Mouse (Mus musculus): ENCODE data around the gene Pla2g4e. TPM values are rescaled to one million over a fixed set of nuclear protein-coding genes. Genes with fewer than 3 reads are reported as not detected.

Gene Pla2g4e
- polyA plus RNA-seq, 1 experiment from 2014 or later, result not detected

DNA sequence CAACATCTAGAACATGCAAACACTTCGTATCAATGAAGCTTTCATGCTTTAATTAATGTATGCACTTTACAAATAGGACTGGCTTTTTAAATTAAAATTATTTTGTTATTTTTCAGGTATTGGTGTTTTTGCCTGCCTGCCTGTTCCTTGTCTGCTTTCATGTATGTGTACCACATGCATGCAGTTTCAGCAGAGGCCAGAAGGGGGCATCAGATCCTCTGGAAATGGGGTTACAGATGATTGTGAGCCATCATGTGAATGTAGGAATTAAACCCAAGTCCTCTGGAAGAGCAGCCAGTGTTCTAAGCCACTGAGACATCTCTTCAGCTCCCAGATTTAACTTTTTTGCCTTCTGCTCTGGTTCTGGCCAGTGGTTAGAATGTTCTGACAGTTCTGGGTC lies 57.6 kb downstream of the Pla2g4e start:
- Histone ChIP-seq H3K4me1 (replicated peaks; ENCODE audit: insufficient read depth, low read length) (no peaks in the 10 kb centered on the region), H3K9ac (ENCODE audit: low read depth, low read length) (no peak overlapping the region), H3K27ac (no peak overlapping the region), H3K36me3 (ENCODE audit: insufficient read depth, low read length) (no peaks in the 10 kb centered on the region), H3K4me3 (replicated peaks; ENCODE audit: low read depth, low read length) (no peak overlapping the region), H3K4me2 (ENCODE audit: low read length) (no peak overlapping the region), H3K27me3 (ENCODE audit: insufficient read depth, low read length) (no peaks in the 10 kb centered on the region), H3K9me3 (replicated peaks; ENCODE audit: low read length) (no peaks in the 10 kb centered on the region)
- 89% methylated on average over 1 of the region's 1 CpGs for WGBS
- no peak for ATAC-seq (replicated peaks; ENCODE audit: low FRiP score, low read depth)
- TF ChIP-seq CTCF (IDR thresholded peaks at IDR 0.05; ENCODE audit: low read depth), result peak; percentile 39; the same call in 1 of the 2 replicates
- DNase-seq (ENCODE audit: low spot score), result no peak

DNA sequence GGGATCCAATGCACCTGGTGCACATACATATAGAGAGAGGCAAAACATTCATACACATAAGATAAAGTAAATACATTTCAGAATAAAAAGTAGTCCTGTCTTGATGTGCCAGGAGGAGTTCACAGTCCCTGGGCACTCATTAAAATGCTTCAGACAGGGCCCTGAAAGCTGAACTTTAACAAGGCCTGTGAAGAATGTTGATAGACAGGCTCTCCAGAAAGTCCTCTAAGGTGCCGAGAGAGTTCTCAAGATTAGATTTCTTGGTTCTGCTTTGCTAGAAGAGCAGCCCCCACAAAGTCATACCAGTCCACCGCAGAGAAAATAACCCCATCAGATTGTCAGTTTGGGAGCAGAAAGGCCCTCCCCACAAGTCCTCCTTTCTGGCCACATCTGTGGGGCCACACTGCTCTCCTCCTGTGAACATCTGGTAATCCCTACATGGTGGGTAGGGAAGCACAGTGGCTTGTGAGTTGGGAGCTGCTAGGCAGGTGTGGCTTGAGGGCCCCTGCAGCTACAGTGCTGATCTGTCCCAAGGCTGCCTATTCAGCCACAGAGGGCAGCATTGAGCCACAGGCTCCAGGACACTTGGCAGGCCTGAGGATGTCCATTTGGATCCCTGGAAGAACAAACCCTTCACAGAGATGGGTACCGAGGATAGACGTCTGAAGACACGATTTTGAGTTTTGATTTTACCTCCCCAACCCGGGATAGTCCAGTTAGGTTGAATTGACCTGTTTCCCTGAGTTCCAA lies 59.4 kb downstream of the Pla2g4e start:
- DNase-seq (ENCODE audit: low spot score) (no peak), ATAC-seq (replicated peaks; ENCODE audit: low FRiP score, low read depth) (no peak)
- Histone ChIP-seq H3K27me3 (ENCODE audit: insufficient read depth, low read length) (no peaks in the 10 kb centered on the region), H3K9ac (ENCODE audit: low read depth, low read length) (no peak overlapping the region), H3K9me3 (replicated peaks; ENCODE audit: low read length) (no peaks in the 10 kb centered on the region), H3K4me3 (replicated peaks; ENCODE audit: low read depth, low read length) (no peak overlapping the region), H3K27ac (no peak overlapping the region), H3K4me2 (ENCODE audit: low read length) (no peak overlapping the region), H3K36me3 (ENCODE audit: insufficient read depth, low read length) (no peaks in the 10 kb centered on the region), H3K4me1 (replicated peaks; ENCODE audit: insufficient read depth, low read length) (no peaks in the 10 kb centered on the region)
- 75% methylated on average over 6 of the region's 6 CpGs for WGBS
- peak; percentile 57 for TF ChIP-seq CTCF (IDR thresholded peaks at IDR 0.05; ENCODE audit: low read depth)

DNA sequence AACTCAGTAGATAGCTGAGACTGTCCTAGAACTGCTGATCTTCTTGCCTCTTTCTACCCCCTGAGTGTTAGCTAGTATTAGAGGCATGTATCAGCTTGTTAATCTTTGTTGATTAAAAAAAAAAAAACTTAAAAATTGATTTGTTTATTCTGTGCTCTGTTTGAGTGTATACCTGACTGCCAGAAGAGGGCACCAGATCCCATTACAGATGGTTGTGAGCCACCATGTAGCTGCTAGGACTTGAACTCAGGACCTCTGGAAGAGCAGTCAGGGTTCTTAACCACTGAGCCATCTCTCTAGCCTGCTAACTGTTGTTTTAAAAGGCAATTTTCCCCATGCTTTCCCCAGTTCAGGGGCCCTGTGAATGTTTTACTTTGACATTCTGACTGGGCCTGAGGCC lies 66.2 kb downstream of the Pla2g4e start:
- H3K9ac ChIP-seq (ENCODE audit: low read depth, low read length), result no peak overlapping the region
- peak; percentile 49 for TF ChIP-seq CTCF (IDR thresholded peaks at IDR 0.05; ENCODE audit: low read depth)
- H3K27ac ChIP-seq, result no peak overlapping the region
- H3K9me3 ChIP-seq (replicated peaks; ENCODE audit: low read length), result no peaks in the 10 kb centered on the region
- H3K4me2 ChIP-seq (ENCODE audit: low read length), result no peak overlapping the region
- H3K36me3 ChIP-seq (ENCODE audit: insufficient read depth, low read length), result no peaks in the 10 kb centered on the region
- no peaks in the 10 kb centered on the region for H3K4me1 ChIP-seq (replicated peaks; ENCODE audit: insufficient read depth, low read length)
- DNase-seq (ENCODE audit: low spot score), result no peak
- no peaks in the 10 kb centered on the region for H3K27me3 ChIP-seq (ENCODE audit: insufficient read depth, low read length)
- no peak for ATAC-seq (replicated peaks; ENCODE audit: low FRiP score, low read depth)
- H3K4me3 ChIP-seq (replicated peaks; ENCODE audit: low read depth, low read length), result no peak overlapping the region

GRCm38 (mm10) chr2:120173718-120174117 lies 71.4 kb downstream of the Pla2g4e start:
- ATAC-seq (replicated peaks; ENCODE audit: low FRiP score, low read depth), result no peak
- peak; percentile 52 for DNase-seq (ENCODE audit: low spot score)
- WGBS, result 30% methylated on average over 10 of the region's 10 CpGs

DNA sequence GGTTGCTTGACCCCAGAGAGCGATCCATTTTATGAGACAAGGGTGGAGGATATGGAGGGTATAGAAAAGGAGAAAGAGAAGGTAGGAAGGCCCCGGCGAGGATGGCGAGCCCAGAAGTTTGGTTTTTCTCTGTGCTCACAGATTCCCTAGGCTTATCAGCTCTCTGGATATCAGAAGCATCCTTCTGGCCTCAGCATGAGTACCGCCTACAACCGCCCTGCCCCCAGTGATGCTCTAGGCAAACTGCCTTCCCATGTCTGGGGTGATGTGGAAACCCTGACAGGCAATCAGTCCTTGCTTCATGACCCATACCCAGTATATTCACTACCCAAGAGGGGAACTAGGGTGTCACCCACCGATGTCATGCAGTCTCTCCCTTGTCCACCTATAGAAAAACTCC lies 73.8 kb downstream of the Pla2g4e start:
- Histone ChIP-seq H3K27ac (no peak overlapping the region), H3K4me1 (replicated peaks; ENCODE audit: insufficient read depth, low read length) (no peaks in the 10 kb centered on the region), H3K4me2 (ENCODE audit: low read length) (no peak overlapping the region), H3K9me3 (replicated peaks; ENCODE audit: low read length) (no peaks in the 10 kb centered on the region), H3K9ac (ENCODE audit: low read depth, low read length) (no peak overlapping the region), H3K27me3 (ENCODE audit: insufficient read depth, low read length) (no peaks in the 10 kb centered on the region), H3K36me3 (ENCODE audit: insufficient read depth, low read length) (no peaks in the 10 kb centered on the region), H3K4me3 (replicated peaks; ENCODE audit: low read depth, low read length) (no peak overlapping the region)
- DNase-seq (ENCODE audit: low spot score) (no peak), ATAC-seq (replicated peaks; ENCODE audit: low FRiP score, low read depth) (no peak; the same call in 1 of the 2 replicates)
- WGBS, result 92% methylated on average over 7 of the region's 7 CpGs
- no peak for TF ChIP-seq CTCF (IDR thresholded peaks at IDR 0.05; ENCODE audit: low read depth)

More at GRCm38 (mm10) chr2:120173718-120174117, 71.4 kb downstream of the Pla2g4e start:
- Histone ChIP-seq H3K27me3 (ENCODE audit: insufficient read depth, low read length) (no peaks in the 10 kb centered on the region), H3K9me3 (replicated peaks; ENCODE audit: low read length) (no peaks in the 10 kb centered on the region), H3K4me1 (replicated peaks; ENCODE audit: insufficient read depth, low read length) (no peaks in the 10 kb centered on the region), H3K9ac (ENCODE audit: low read depth, low read length) (no peak overlapping the region), H3K4me2 (ENCODE audit: low read length) (no peak overlapping the region), H3K36me3 (ENCODE audit: insufficient read depth, low read length) (no peaks in the 10 kb centered on the region), H3K27ac (no peak overlapping the region), H3K4me3 (replicated peaks; ENCODE audit: low read depth, low read length) (no peak overlapping the region)
- peak; percentile 79 for TF ChIP-seq CTCF (IDR thresholded peaks at IDR 0.05; ENCODE audit: low read depth)

- TF ChIP-seq CTCF (IDR thresholded peaks at IDR 0.05; ENCODE audit: low read depth), result peak; percentile 71
- Histone ChIP-seq H3K4me1 (replicated peaks; ENCODE audit: insufficient read depth, low read length) (no peaks in the 10 kb centered on the region), H3K4me2 (ENCODE audit: low read length) (no peak overlapping the region), H3K9ac (ENCODE audit: low read depth, low read length) (no peak overlapping the region), H3K36me3 (ENCODE audit: insufficient read depth, low read length) (no peaks in the 10 kb centered on the region), H3K27me3 (ENCODE audit: insufficient read depth, low read length) (no peaks in the 10 kb centered on the region), H3K27ac (no peak overlapping the region), H3K9me3 (replicated peaks; ENCODE audit: low read length) (no peaks in the 10 kb centered on the region), H3K4me3 (replicated peaks; ENCODE audit: low read depth, low read length) (no peak overlapping the region)
- ATAC-seq (replicated peaks; ENCODE audit: low FRiP score, low read depth) (0 out of 2 replicates have a peak, but pooled peaks have one; percentile 7), DNase-seq (ENCODE audit: low spot score) (peak; percentile 79)
- WGBS, result 33% methylated on average over 1 of the region's 1 CpGs
Measured at GRCm38 (mm10) chr2:120170726-120171125, 74.4 kb downstream of the Pla2g4e start.
